19 mouse cellular contexts compared by ENCODE assay signal in the genomic region with DNA sequence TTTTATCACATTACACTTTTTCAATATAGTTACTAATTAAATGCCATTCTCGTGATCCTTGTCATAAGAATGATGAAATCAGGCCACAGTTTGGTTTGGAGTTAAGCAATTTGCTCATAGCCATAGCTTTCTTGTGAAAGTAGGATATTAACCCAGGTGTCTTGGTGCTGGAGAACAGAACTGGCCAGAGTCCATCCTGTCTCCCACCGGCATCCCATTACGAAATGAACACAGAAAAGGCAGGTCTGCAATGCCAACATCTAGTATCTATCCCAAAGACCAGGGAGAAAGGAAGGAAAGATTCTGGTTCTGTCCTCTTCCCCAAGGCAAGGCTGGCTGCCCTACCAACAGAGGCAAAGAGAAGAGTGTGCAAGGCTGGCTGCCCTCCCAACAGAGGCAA.
"Had no signal": no experiment of that assay in that cellular context is flagged by ENCODE, and none has a peak within 500 bp of the region (broad histone marks: within the 10 kb centered on the region; RNA-seq: fewer than 3 reads in every experiment).

No protein-coding gene starts in this region.

- H3K4me1 ChIP-seq: kidney, embryonic 15.5 days; limb, embryonic 10.5 days; midbrain, embryonic 10.5 days; neural tube, embryonic 15.5 days had no signal

- H3K4me2 ChIP-seq: kidney, embryonic 15.5 days; lung, embryonic 14.5 days; neural tube, embryonic 15.5 days had no signal

- H3K27ac ChIP-seq: kidney, embryonic 15.5 days; layer of hippocampus, adult 2 months; left cerebral cortex, adult 2 months; limb, embryonic 10.5 days; midbrain, embryonic 10.5 days; neural tube, embryonic 15.5 days had no signal

- H3K27me3 ChIP-seq: kidney, embryonic 15.5 days; neural tube, embryonic 15.5 days had no signal

- ATAC-seq: inflammation-experienced regulatory T-cells, adult 6 months; intestine, postnatal 0 days had no signal

- H3K9me3 ChIP-seq: kidney, embryonic 15.5 days; limb, embryonic 10.5 days; midbrain, embryonic 10.5 days; neural tube, embryonic 15.5 days had no signal

- DNase-seq: kidney, postnatal 4 days; lung, embryonic 14.5 days; lung, postnatal 10 days; lung, postnatal 4 days; midbrain, embryonic 14.5 days; right cerebral cortex, adult 18-20 months; right cerebral cortex, postnatal 25 days; spleen, adult 18-20 months; thymus, adult 18-20 months; thymus, postnatal 14 days had no signal

- H3K9ac ChIP-seq: kidney, embryonic 15.5 days; lung, embryonic 14.5 days; neural tube, embryonic 15.5 days had no signal

- H3K36me3 ChIP-seq: kidney, embryonic 15.5 days; limb, embryonic 10.5 days; midbrain, embryonic 10.5 days; neural tube, embryonic 15.5 days had no signal

- H3K4me3 ChIP-seq: kidney, embryonic 15.5 days; layer of hippocampus, adult 2 months; left cerebral cortex, adult 2 months; limb, embryonic 10.5 days; midbrain, embryonic 10.5 days; myocyte; neural tube, embryonic 15.5 days had no signal
